Mouse (Mus musculus): ENCODE measurements around the gene Etnk1.

DNA sequence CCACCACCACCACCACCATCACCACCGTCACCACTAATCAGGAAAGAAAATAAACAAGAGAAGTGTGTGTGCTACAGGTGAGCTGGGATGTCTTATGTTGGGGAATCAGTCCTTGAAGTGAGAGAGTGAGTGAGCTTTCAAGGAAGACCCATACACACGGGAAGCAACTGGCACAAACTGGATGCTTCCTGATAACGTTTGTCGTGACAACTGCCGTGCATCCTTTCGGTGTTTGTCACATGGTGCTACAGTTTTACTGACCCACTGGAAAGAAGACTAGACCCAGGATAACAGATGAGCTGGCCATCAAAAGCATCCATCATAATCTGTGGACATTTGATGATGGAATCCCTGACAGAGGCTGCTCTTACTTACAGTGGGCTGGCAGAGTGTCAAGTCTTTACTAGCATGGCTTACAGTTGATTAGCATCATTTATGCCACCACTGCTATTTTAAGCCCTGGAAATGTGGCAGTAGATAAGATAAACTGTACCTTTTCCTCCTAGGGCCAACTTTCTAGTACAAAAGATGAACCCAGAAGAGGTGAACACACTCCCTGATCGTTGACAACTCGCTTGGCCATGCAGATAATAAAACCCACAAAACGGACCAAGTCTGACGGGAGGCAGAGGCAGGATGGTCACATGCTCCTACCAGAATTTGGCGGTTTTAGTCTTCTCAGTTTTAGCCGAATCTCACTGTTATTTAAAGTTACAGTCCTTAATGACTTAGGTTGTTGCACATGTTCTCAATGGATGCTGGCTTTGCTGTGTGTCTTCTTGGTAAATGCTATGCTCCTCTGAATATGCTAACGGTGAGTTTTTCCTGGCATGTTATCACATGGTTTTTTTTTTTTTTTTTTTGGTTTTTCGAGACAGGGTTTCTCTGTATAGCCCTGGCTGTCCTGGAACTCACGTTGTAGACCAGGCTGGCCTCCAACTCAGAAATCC, 2.8 kb upstream of the Etnk1 start:
- TF ChIP-seq CTCF (IDR thresholded peaks at IDR 0.05; ENCODE audit: low read depth): no peak
- TF ChIP-seq EP300 (optimal IDR thresholded peaks at IDR 0.05): no peak
